Mouse (Mus musculus) cerebellum, adult 2 months (tissue): ENCODE measurements around the gene Coq6.
A peak's percentile ranks its signal among the peaks of the same experiment; 100 is the strongest.

Experiments
- CTCF ChIP-seq: fragments of 200-500 bp; IDR thresholded peaks from 2 replicates; pipeline ENCODE4 v1.5.1; 2011; ENCODE audit warnings: low read depth, mild to moderate bottlenecking, control low read depth, low read length, moderate library complexity, borderline replicate concordance; ENCODE audit not compliant: insufficient read depth
- POLR2A ChIP-seq: fragments of 200-500 bp; IDR thresholded peaks from 2 replicates; pipeline ENCODE4 v1.6.1; 2011; ENCODE audit warnings: low read length, control low read depth, borderline replicate concordance; ENCODE audit not compliant: insufficient read depth

- TF ChIP-seq POLR2A (peak; percentile 89), CTCF (no peak)
These were observed 55.6 kb downstream of the Coq6 start, which contains the start of gene Rnf113a2 for GRCm38 (mm10) chr12:84416834-84417604.
